Mouse (Mus musculus): ENCODE data around the gene Fmo3.

- TF ChIP-seq POLR2A (IDR thresholded peaks at IDR 0.05; ENCODE audit: low read depth, low read length) (no peak), CTCF (conservative IDR thresholded peaks at IDR 0.05; ENCODE audit: insufficient read depth, insufficient read length, low read depth, low read length) (no peak)
These were observed 72.2 kb downstream of the Fmo3 start for GRCm38 (mm10) chr1:162912085-162912484.
